Mouse (Mus musculus) gastrocnemius, postnatal 36 days (tissue): ENCODE measurements around the gene Tmem50a. TPM values are rescaled to one million over a fixed set of nuclear protein-coding genes. Genes with fewer than 3 reads are reported as not detected.
A peak's percentile ranks its signal among the peaks of the same experiment; 100 is the strongest.

Source experiments
- DNase-seq, 2 experiments: peaks; one replicate each; pipeline ENCODE4 v3.0.0; 2022
- intact Hi-C: fragments of 180-260 bp; cut with DNase I; formaldehyde crosslinking; loops from one replicate; pipeline ENCODE4 v1.15.1; 2025
- total RNA-seq, 2 experiments: library from RNA; stranded (reverse); gene quantifications; 2 replicates each; pipeline ENCODE4 v1.2.3; 2021

Tmem50a gene
- total RNA-seq, 2 experiments from 2014 or later = 28.0 to 28.9 TPM

- no peak for DNase-seq
- intact Hi-C loops = no loop called here
These were observed 58.8 kb downstream of the Tmem50a start for GRCm38 (mm10) chr4:134856056-134856455.

- intact Hi-C loops = no loop called here
- no peak for DNase-seq
These were observed 59.5 kb downstream of the Tmem50a start for GRCm38 (mm10) chr4:134855371-134855770.

- peak; percentile 87 to 94 for DNase-seq
- intact Hi-C loops = loop anchor here (5.0 kb wide), 1 partner anchor 68 kb away; the partner anchor contains the start of gene Rsrp1
These were observed 61.0 kb downstream of the Tmem50a start for GRCm38 (mm10) chr4:134853637-134854485.

- intact Hi-C loops = loop anchor here (5.0 kb wide), 1 partner anchor 69 kb away; the partner anchor contains the start of gene Rsrp1
- DNase-seq = peak; percentile 98 to 99
These were observed 61.6 kb downstream of the Tmem50a start, which contains the start of gene Maco1 for GRCm38 (mm10) chr4:134853259-134853636. Gene Maco1, minus strand, starts transcription at chr4:134853345.

- intact Hi-C loops = loop anchor here (5.0 kb wide), 1 partner anchor 70 kb away; the partner anchor contains the start of gene Rsrp1
- peak in 1 of 2 experiments; percentile 38 for DNase-seq
These were observed 62.2 kb downstream of the Tmem50a start for GRCm38 (mm10) chr4:134852438-134853255.

- intact Hi-C loops = loop anchor here (5.0 kb wide), 1 partner anchor 70 kb away; the partner anchor contains the start of gene Rsrp1
- DNase-seq = no peak
These were observed 62.9 kb downstream of the Tmem50a start for GRCm38 (mm10) chr4:134851876-134852275.

GRCm38 (mm10) chr4:134851236-134851635 is 63.6 kb downstream of the Tmem50a start:
- intact Hi-C loops = loop anchor here (5.0 kb wide), 1 partner anchor 71 kb away; the partner anchor contains the start of gene Rsrp1
- DNase-seq = no peak

- intact Hi-C loops = loop anchor here (5.0 kb wide), 1 partner anchor 72 kb away; the partner anchor contains the start of gene Rsrp1
These were observed 64.3 kb downstream of the Tmem50a start for GRCm38 (mm10) chr4:134850551-134850950.

More at GRCm38 (mm10) chr4:134850551-134850950, 64.3 kb downstream of the Tmem50a start:
- DNase-seq = no peak

Other genes with a start within 250 kb of the Tmem50a start
- 1 to 10 TPM; 3.1 to 3.8 TPM for gene Man1c1, start 210.7 kb downstream of the Tmem50a start, total RNA-seq
- gene Ldlrap1, start 147.0 kb downstream of the Tmem50a start, total RNA-seq = 1 to 10 TPM; 4.0 to 6.1 TPM
- gene Maco1, start 61.7 kb downstream of the Tmem50a start, total RNA-seq = 10 to 100 TPM; 15.0 to 17.0 TPM
- gene Rhd, start 50.5 kb downstream of the Tmem50a start, total RNA-seq = not detected
- gene Rsrp1, start 8.6 kb upstream of the Tmem50a start, total RNA-seq = 100 to 1,000 TPM; 146 to 182 TPM
- 10 to 100 TPM; 31.4 to 39.2 TPM for gene Syf2, start 15.9 kb upstream of the Tmem50a start, total RNA-seq
- gene Runx3, start 205.6 kb upstream of the Tmem50a start, total RNA-seq = under 1 TPM; 0.12 to 0.23 TPM